Mouse (Mus musculus) CH12.LX (cell line): Measurements from ENCODE around the gene Trmt11.

Experiments used
- CHD2 ChIP-seq: IDR thresholded peaks from 2 replicates; pipeline ENCODE4 v1.6.1; 2011; ENCODE audit warnings: low read length, improper control_type of control experiment
- CTCF ChIP-seq, 2 experiments: IDR thresholded peaks in 1 of 2; conservative IDR thresholded peaks in 1 of 2; 2 replicates each; pipeline ENCODE4 v1.5.1; 2011 to 2012; ENCODE audit warnings: low read depth in 2 of 2, low read length in 2 of 2, improper control_type of control experiment in 1 of 2, inconsistent platforms in 1 of 2, mild to moderate bottlenecking in 1 of 2, moderate library complexity in 1 of 2
- EP300 ChIP-seq: IDR thresholded peaks from 2 replicates; pipeline ENCODE4 v1.6.1; 2011; ENCODE audit warnings: low read length, improper control_type of control experiment
- MAZ ChIP-seq: IDR thresholded peaks from 2 replicates; pipeline ENCODE4 v1.6.1; 2012; ENCODE audit warnings: low read depth, mild to moderate bottlenecking, inconsistent platforms, low read length, improper control_type of control experiment, moderate library complexity
- POLR2A ChIP-seq: IDR thresholded peaks from 2 replicates; pipeline ENCODE4 v1.6.1; 2011; ENCODE audit warnings: low read depth, mild to moderate bottlenecking, improper control_type of control experiment, low read length
- SMC3 ChIP-seq: IDR thresholded peaks from 2 replicates; pipeline ENCODE4 v1.6.1; 2011; ENCODE audit warnings: low read depth, low read length, improper control_type of control experiment

DNA sequence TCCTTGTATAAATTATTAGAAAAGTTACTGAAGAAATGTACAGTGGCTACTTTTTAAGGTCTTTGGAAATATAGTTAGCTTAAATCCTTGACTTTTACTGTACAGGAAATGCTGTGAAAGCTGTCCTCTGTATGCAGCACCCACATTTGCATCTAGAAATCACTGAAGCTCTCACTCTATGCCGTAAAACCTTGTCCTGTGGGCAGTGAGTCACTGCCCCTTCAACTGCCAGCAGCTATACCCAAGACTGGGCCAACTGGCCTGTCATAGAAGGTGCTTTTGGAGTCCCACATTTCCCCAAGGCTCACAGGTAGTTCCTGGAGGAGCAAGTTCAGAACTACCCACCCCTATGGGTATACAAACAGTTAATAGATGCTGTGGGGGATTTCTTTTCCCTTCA, 48.2 kb downstream of the Trmt11 start:
- TF ChIP-seq POLR2A: no peak
- no peak for TF ChIP-seq SMC3
- TF ChIP-seq EP300: no peak
- no peak for TF ChIP-seq CTCF (conservative IDR thresholded peaks at IDR 0.05 in 1 of 2, IDR thresholded peaks at IDR 0.05 in 1 of 2; ENCODE audit: low read depth in 2 of 2, low read length in 2 of 2)
- no peak for TF ChIP-seq MAZ
- TF ChIP-seq CHD2: no peak
